Mouse (Mus musculus) lung, postnatal 4 days (tissue): ENCODE measurements around the gene Themis.
A peak's percentile ranks its signal among the peaks of the same experiment; 100 is the strongest.

ENCODE experiments used
- DNase-seq, 2 experiments: peaks; one replicate each; pipeline ENCODE4 v3.0.0; 2021

Themis gene

GRCm38 (mm10) chr10:28811928-28812570 is 143.9 kb downstream of the Themis start:
- no peak for DNase-seq

GRCm38 (mm10) chr10:28812571-28812936 is 144.4 kb downstream of the Themis start:
- DNase-seq = no peak

GRCm38 (mm10) chr10:28816160-28816559 is 148.0 kb downstream of the Themis start:
- DNase-seq = no peak

- DNase-seq = no peak
These were observed 154.2 kb downstream of the Themis start for GRCm38 (mm10) chr10:28822320-28822719.

- DNase-seq = no peak
These were observed 174.4 kb downstream of the Themis start for GRCm38 (mm10) chr10:28842605-28843004.

GRCm38 (mm10) chr10:28843755-28844717 is 175.9 kb downstream of the Themis start:
- peak in 1 of 2 experiments; percentile 41 for DNase-seq

GRCm38 (mm10) chr10:28856154-28856553 is 188.0 kb downstream of the Themis start:
- no peak for DNase-seq

GRCm38 (mm10) chr10:28870580-28871354 is 202.6 kb downstream of the Themis start:
- DNase-seq = no peak

- DNase-seq = no peak
These were observed 206.4 kb downstream of the Themis start for GRCm38 (mm10) chr10:28874605-28875004.

- DNase-seq = no peak
These were observed 219.5 kb downstream of the Themis start for GRCm38 (mm10) chr10:28887643-28888042.

- DNase-seq = no peak
These were observed 222.7 kb downstream of the Themis start for GRCm38 (mm10) chr10:28890886-28891285.

- no peak for DNase-seq
These were observed 230.2 kb downstream of the Themis start for GRCm38 (mm10) chr10:28898351-28898750.
